Mouse (Mus musculus) E14TG2a.4 (cell line): Measurements from ENCODE around the gene Bmp6.

Source experiments
- CTCF ChIP-seq: conservative IDR thresholded peaks from 2 replicates; pipeline ENCODE4 v1.5.1; 2014; ENCODE audit warnings: low read length
- NANOG ChIP-seq: IDR thresholded peaks from 2 replicates; pipeline ENCODE4 v1.6.1; 2014; ENCODE audit warnings: borderline replicate concordance, low read length, mixed read lengths
- POU5F1 ChIP-seq: IDR thresholded peaks from 2 replicates; pipeline ENCODE4 v1.6.1; 2014; ENCODE audit warnings: low read length, borderline replicate concordance

GRCm38 (mm10) chr13:38320354-38320753 lies 24.6 kb upstream of the Bmp6 start:
- no peak for TF ChIP-seq CTCF
- no peak for TF ChIP-seq NANOG
- no peak for TF ChIP-seq POU5F1
